Mouse (Mus musculus): ENCODE results near the gene Rpf2. TPM values are rescaled to one million over a fixed set of nuclear protein-coding genes. Genes with fewer than 3 reads are reported as not detected.

Gene Rpf2
- polyA plus RNA-seq (2015; fragmentation: Nextera tagmentation; extraction: Ambion mirVana): 65.9 and 71.8 TPM in 2 replicates

GRCm38 (mm10) chr10:40246374-40247165 is at the start of gene Rpf2:
TSS of gene Rpf2 (minus strand) at chr10:40247036.
- Histone ChIP-seq H3K27ac (peak within 1 kb of the TSS; percentile 29; the same call in 1 of the 2 replicates), H3K9me3 (no peaks in the 10 kb centered on the region), H3K36me3 (peaks cover 66% of the 10 kb centered on the region), H3K27me3 (no peaks in the 10 kb centered on the region), H3K9ac (peak within 1 kb of the TSS; percentile 76), H3K4me2 (replicated peaks) (peak within 1 kb of the TSS; percentile 77), H3K4me3 (peak within 1 kb of the TSS; percentile 78), H3K4me1 (0 out of 2 replicates have a peak, but pooled peaks cover 7% of the 10 kb centered on the region)
- ATAC-seq (ENCODE audit: low FRiP score, low read depth): peak; percentile 91
- WGBS: under 1% methylated on average over 54 of the region's 54 CpGs

GRCm38 (mm10) chr10:40292640-40293039 is 45.8 kb upstream of the Rpf2 start:
- Histone ChIP-seq H3K4me2 (replicated peaks) (no peak overlapping the region), H3K36me3 (peaks cover 50% of the 10 kb centered on the region), H3K4me3 (no peak overlapping the region), H3K9me3 (no peaks in the 10 kb centered on the region), H3K27me3 (no peaks in the 10 kb centered on the region), H3K27ac (no peak overlapping the region), H3K9ac (no peak overlapping the region), H3K4me1 (0 out of 2 replicates have a peak, but pooled peaks cover 4% of the 10 kb centered on the region)
- 92% methylated on average over 6 of the region's 6 CpGs for WGBS
- no peak for ATAC-seq (ENCODE audit: low FRiP score, low read depth)

DNA sequence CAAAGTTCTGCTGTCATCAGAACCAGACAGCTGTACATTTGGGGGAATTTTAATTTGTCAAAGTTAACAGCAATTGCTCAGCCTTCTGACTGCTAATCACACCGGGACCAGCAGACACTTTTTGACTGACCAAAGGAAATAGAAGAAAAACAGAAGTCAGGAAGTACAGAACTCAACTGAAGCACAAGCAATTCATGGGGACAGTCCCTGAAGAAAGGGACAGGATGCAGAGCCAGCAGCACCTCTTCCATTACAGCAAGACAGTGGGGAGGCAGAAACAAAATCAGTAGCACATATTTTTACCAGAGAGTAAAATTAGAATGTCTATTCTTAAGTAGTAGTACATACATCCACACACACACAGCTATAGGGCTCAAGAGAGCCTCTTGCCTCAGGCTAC is 39.9 kb upstream of the Rpf2 start:
- H3K27ac ChIP-seq: no peak overlapping the region
- H3K27me3 ChIP-seq: no peaks in the 10 kb centered on the region
- H3K9me3 ChIP-seq: no peaks in the 10 kb centered on the region
- H3K4me3 ChIP-seq: no peak overlapping the region
- no peak overlapping the region for H3K9ac ChIP-seq
- H3K4me2 ChIP-seq (replicated peaks): no peak overlapping the region
- 88% methylated on average over 1 of the region's 1 CpGs for WGBS
- H3K4me1 ChIP-seq: no peaks in the 10 kb centered on the region
- no peak for ATAC-seq (ENCODE audit: low FRiP score, low read depth)
- peaks cover 53% of the 10 kb centered on the region for H3K36me3 ChIP-seq

GRCm38 (mm10) chr10:40285571-40285970 is 38.7 kb upstream of the Rpf2 start:
- Histone ChIP-seq H3K36me3 (peaks cover 42% of the 10 kb centered on the region), H3K9me3 (no peaks in the 10 kb centered on the region), H3K27me3 (no peaks in the 10 kb centered on the region), H3K4me1 (no peaks in the 10 kb centered on the region), H3K4me3 (no peak overlapping the region), H3K27ac (no peak overlapping the region), H3K4me2 (replicated peaks) (no peak overlapping the region), H3K9ac (no peak overlapping the region)
- ATAC-seq (ENCODE audit: low FRiP score, low read depth): no peak
- WGBS: 80% methylated on average over 1 of the region's 1 CpGs

DNA sequence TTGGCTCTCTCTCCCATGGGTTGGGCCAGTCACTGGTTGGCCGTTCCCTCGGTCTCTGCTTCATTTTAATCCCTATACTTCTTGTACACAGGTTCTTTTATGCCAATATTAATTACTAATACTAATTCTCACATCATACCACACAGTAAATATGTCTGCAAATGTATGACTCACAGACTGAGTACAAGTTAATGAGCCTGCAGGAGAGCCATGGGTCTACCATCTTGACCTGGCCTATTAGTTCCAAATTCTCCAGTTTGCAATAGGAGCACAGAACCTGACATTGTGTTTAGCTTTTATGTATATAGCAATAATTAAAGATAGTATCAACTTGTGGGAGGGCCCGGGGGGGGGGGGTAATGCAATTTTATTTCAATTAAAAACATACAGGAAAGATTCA is 38.2 kb upstream of the Rpf2 start:
- Histone ChIP-seq H3K27me3 (no peaks in the 10 kb centered on the region), H3K4me3 (no peak overlapping the region), H3K9me3 (no peaks in the 10 kb centered on the region), H3K4me2 (replicated peaks) (no peak overlapping the region), H3K36me3 (peaks cover 40% of the 10 kb centered on the region), H3K27ac (no peak overlapping the region), H3K4me1 (no peaks in the 10 kb centered on the region), H3K9ac (no peak overlapping the region)
- no peak for ATAC-seq (ENCODE audit: low FRiP score, low read depth)
- 86% methylated on average over 3 of the region's 3 CpGs for whole genome bisulfite sequencing

GRCm38 (mm10) chr10:40284179-40284831 is 37.5 kb upstream of the Rpf2 start:
- peaks cover 34% of the 10 kb centered on the region for H3K36me3 ChIP-seq
- no peaks in the 10 kb centered on the region for H3K27me3 ChIP-seq
- H3K4me2 ChIP-seq (replicated peaks): no peak overlapping the region
- no peak overlapping the region for H3K27ac ChIP-seq
- 84% methylated on average over 10 of the region's 10 CpGs for WGBS
- H3K4me3 ChIP-seq: no peak overlapping the region
- no peaks in the 10 kb centered on the region for H3K4me1 ChIP-seq
- 0 out of 2 replicates have a peak, but pooled peaks have one; percentile 36 for ATAC-seq (ENCODE audit: low FRiP score, low read depth)
- H3K9me3 ChIP-seq: no peaks in the 10 kb centered on the region
- no peak overlapping the region for H3K9ac ChIP-seq

DNA sequence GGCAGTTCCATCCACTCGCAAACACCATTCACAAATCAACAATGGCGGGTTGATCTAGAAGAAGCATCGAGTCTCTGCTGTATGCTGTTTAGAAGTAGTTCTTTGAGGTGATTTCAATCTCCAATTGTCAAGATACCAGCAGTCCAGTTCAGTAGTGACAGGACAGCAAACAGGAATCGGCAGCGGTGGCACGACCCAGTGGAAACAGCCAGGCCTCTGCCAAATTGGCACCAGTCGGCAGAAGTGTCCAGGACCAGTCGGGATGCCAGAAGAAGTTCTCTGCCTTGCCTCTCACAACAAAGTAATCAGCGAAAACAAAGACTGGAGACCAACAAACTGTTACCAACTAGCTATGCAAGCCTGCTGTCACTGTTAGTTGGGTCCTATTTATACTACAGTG is 36.8 kb upstream of the Rpf2 start:
- Histone ChIP-seq H3K4me2 (replicated peaks) (no peak overlapping the region), H3K4me3 (no peak overlapping the region), H3K27me3 (no peaks in the 10 kb centered on the region), H3K9me3 (no peaks in the 10 kb centered on the region), H3K27ac (no peak overlapping the region), H3K9ac (no peak overlapping the region), H3K36me3 (peaks cover 34% of the 10 kb centered on the region), H3K4me1 (no peaks in the 10 kb centered on the region)
- no peak for ATAC-seq (ENCODE audit: low FRiP score, low read depth)
- 92% methylated on average over 9 of the region's 9 CpGs for WGBS

GRCm38 (mm10) chr10:40281565-40281964 is 34.7 kb upstream of the Rpf2 start:
- H3K4me1 ChIP-seq: no peaks in the 10 kb centered on the region
- peaks cover 27% of the 10 kb centered on the region for H3K36me3 ChIP-seq
- H3K27me3 ChIP-seq: no peaks in the 10 kb centered on the region
- no peak overlapping the region for H3K4me2 ChIP-seq (replicated peaks)
- ATAC-seq (ENCODE audit: low FRiP score, low read depth): no peak
- no peak overlapping the region for H3K4me3 ChIP-seq
- 97% methylated on average over 2 of the region's 2 CpGs for WGBS
- H3K27ac ChIP-seq: no peak overlapping the region
- H3K9ac ChIP-seq: no peak overlapping the region
- H3K9me3 ChIP-seq: no peaks in the 10 kb centered on the region

DNA sequence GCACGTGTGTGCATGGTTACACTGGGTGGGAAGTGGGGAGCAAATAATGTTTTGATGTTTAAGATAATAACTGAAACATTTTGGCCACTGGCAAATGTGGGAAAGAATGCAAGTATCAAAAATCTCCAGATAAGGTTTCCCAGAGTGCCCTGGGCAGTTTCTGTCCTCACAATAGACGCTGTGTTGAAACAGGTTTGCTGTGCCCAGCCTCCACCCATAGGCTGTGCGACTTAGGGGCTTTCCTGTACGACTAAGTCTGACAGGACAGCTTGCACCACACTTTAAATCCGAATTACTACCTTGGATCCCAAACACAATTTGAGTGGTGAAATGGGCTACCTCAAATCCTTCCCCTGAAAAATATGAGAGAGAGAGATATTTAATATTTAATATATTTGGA is 31.5 kb upstream of the Rpf2 start:
- H3K4me1 ChIP-seq: no peaks in the 10 kb centered on the region
- peaks cover 4% of the 10 kb centered on the region; the same call in 1 of the 2 replicates for H3K36me3 ChIP-seq
- no peak overlapping the region for H3K9ac ChIP-seq
- no peaks in the 10 kb centered on the region for H3K27me3 ChIP-seq
- H3K9me3 ChIP-seq: no peaks in the 10 kb centered on the region
- H3K4me3 ChIP-seq: no peak overlapping the region
- no peak overlapping the region for H3K27ac ChIP-seq
- 58% methylated on average over 5 of the region's 5 CpGs for WGBS
- no peak for ATAC-seq (ENCODE audit: low FRiP score, low read depth)
- H3K4me2 ChIP-seq (replicated peaks): no peak overlapping the region

GRCm38 (mm10) chr10:40275991-40276390 is 29.2 kb upstream of the Rpf2 start:
- Histone ChIP-seq H3K4me3 (no peak overlapping the region), H3K4me2 (replicated peaks) (no peak overlapping the region), H3K27me3 (no peaks in the 10 kb centered on the region), H3K9ac (no peak overlapping the region), H3K36me3 (no peaks in the 10 kb centered on the region), H3K4me1 (no peaks in the 10 kb centered on the region), H3K27ac (no peak overlapping the region), H3K9me3 (no peaks in the 10 kb centered on the region)
- no peak for ATAC-seq (ENCODE audit: low FRiP score, low read depth)
- 70% methylated on average over 7 of the region's 7 CpGs for WGBS

DNA sequence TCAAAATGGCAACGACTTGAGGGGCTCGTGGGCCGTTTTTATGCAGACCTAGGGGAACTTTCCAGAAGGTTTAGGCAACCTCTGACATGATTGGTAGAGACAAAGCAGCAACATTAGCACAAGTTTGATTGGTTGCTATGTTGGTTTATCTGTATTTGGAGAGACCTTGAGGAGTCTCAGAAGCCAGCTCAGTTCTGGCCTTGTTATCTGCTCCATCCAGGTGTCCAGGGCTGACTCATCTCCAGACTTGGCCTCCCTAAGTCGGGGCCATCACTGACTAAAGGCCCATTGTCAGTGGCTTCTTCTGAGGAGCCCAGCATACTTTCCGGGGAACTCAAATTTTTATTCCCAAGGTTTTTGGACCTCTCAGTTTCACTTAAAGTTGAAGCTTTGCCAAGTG is 27.1 kb upstream of the Rpf2 start:
- no peak overlapping the region for H3K4me2 ChIP-seq (replicated peaks)
- ATAC-seq (ENCODE audit: low FRiP score, low read depth): no peak
- WGBS: 85% methylated on average over 5 of the region's 5 CpGs
- no peaks in the 10 kb centered on the region for H3K9me3 ChIP-seq
- H3K4me3 ChIP-seq: no peak overlapping the region
- no peak overlapping the region for H3K9ac ChIP-seq
- no peak overlapping the region for H3K27ac ChIP-seq
- no peaks in the 10 kb centered on the region for H3K4me1 ChIP-seq
- H3K36me3 ChIP-seq: no peaks in the 10 kb centered on the region
- no peaks in the 10 kb centered on the region for H3K27me3 ChIP-seq

DNA sequence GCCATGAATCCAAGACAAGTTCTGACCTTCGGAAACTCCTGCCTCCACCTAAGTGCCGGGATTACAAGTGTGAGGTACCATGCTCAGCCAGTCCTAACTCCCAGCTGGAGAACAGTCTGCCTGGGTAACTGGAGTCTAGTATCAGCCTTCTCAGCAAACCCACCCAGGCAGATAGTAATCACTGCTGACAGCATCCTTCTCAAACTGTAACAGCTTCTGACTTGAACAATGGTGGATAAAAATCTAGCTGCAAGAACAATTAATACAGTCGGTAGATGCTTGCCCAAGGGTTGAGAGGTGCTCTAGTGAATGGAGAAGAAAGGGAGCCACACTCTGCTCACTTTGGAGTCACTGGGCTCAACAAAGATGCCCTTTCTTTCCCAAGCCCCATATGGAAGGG is 24.4 kb upstream of the Rpf2 start:
- Histone ChIP-seq H3K9me3 (no peaks in the 10 kb centered on the region), H3K4me3 (no peak overlapping the region), H3K27me3 (no peaks in the 10 kb centered on the region), H3K27ac (no peak overlapping the region), H3K9ac (no peak overlapping the region), H3K36me3 (no peaks in the 10 kb centered on the region), H3K4me1 (no peaks in the 10 kb centered on the region), H3K4me2 (replicated peaks) (no peak overlapping the region)
- ATAC-seq (ENCODE audit: low FRiP score, low read depth): no peak
- 83% methylated on average over 3 of the region's 3 CpGs for WGBS

Measured in limb, embryonic 13.5 days (tissue).